ENCODE assay signal across 24 mouse cellular contexts in genomic region chr15:10735948-10736347, GRCm38 (mm10). TPM values are rescaled to one million over a fixed set of nuclear protein-coding genes. Genes with fewer than 3 reads are reported as not detected.
DNase-seq lines count a peak whose midpoint lies in the region; ATAC-seq and TF ChIP-seq lines count a peak whose summit lies in the region.
"Had no signal": no experiment of that assay in that cellular context is flagged by ENCODE, and none has a peak within 500 bp of the region (broad histone marks: within the 10 kb centered on the region; RNA-seq: fewer than 3 reads in every experiment).

No protein-coding gene starts in this region.

- no peak overlapping the region for H3K27ac ChIP-seq in embryonic facial prominence, embryonic 11.5 days (replicated peaks; ENCODE audit: low read depth, low read length)
- no peak overlapping the region for H3K27ac ChIP-seq in embryonic facial prominence, embryonic 10.5 days (replicated peaks)
- H3K27ac ChIP-seq in limb, embryonic 15.5 days = 0 out of 2 replicates have a peak overlapping the region, but pooled peaks have one; percentile 9
- no peak overlapping the region for H3K27ac ChIP-seq in limb, embryonic 10.5 days
- H3K27ac ChIP-seq in embryonic fibroblast, embryonic 13.5 days (ENCODE audit: insufficient read depth, low read length) = peak overlapping the region; percentile 69
- H3K27ac ChIP-seq in liver, embryonic 12.5 days = no peak overlapping the region
- H3K27ac ChIP-seq: forebrain, embryonic 12.5 days; forebrain, embryonic 15.5 days; heart, adult 2 months; heart, embryonic 10.5 days; heart, embryonic 13.5 days; hindbrain, embryonic 12.5 days; hindbrain, embryonic 15.5 days had no signal

- H3K9ac ChIP-seq in embryonic facial prominence, embryonic 11.5 days (replicated peaks; ENCODE audit: low read length) = no peak overlapping the region
- H3K9ac ChIP-seq in limb, embryonic 15.5 days = no peak overlapping the region
- H3K9ac ChIP-seq in liver, embryonic 12.5 days = no peak overlapping the region
- H3K9ac ChIP-seq: forebrain, embryonic 12.5 days; forebrain, embryonic 15.5 days; heart, embryonic 13.5 days; hindbrain, embryonic 12.5 days; hindbrain, embryonic 15.5 days had no signal

- no peaks in the 10 kb centered on the region for H3K27me3 ChIP-seq in embryonic facial prominence, embryonic 11.5 days (ENCODE audit: control insufficient read depth, insufficient read depth, low read length)
- no peaks in the 10 kb centered on the region for H3K27me3 ChIP-seq in embryonic facial prominence, embryonic 10.5 days (replicated peaks; ENCODE audit: low read depth, poor library complexity, severe bottlenecking)
- no peaks in the 10 kb centered on the region for H3K27me3 ChIP-seq in limb, embryonic 15.5 days
- no peaks in the 10 kb centered on the region for H3K27me3 ChIP-seq in limb, embryonic 10.5 days (ENCODE audit: low read depth, poor library complexity, severe bottlenecking)
- no peaks in the 10 kb centered on the region for H3K27me3 ChIP-seq in liver, embryonic 12.5 days (replicated peaks)
- H3K27me3 ChIP-seq: forebrain, embryonic 12.5 days; forebrain, embryonic 15.5 days; hindbrain, embryonic 12.5 days; hindbrain, embryonic 15.5 days had no signal

- no peaks in the 10 kb centered on the region for H3K36me3 ChIP-seq in embryonic facial prominence, embryonic 11.5 days (replicated peaks; ENCODE audit: control insufficient read depth, insufficient read depth, low read depth, low read length)
- H3K36me3 ChIP-seq in embryonic facial prominence, embryonic 10.5 days (replicated peaks) = no peaks in the 10 kb centered on the region
- H3K36me3 ChIP-seq in limb, embryonic 15.5 days = no peaks in the 10 kb centered on the region
- no peaks in the 10 kb centered on the region for H3K36me3 ChIP-seq in limb, embryonic 10.5 days
- no peaks in the 10 kb centered on the region for H3K36me3 ChIP-seq in liver, embryonic 12.5 days
- H3K36me3 ChIP-seq: forebrain, embryonic 12.5 days; forebrain, embryonic 15.5 days; heart, embryonic 10.5 days; heart, embryonic 13.5 days; hindbrain, embryonic 12.5 days; hindbrain, embryonic 15.5 days had no signal

- H3K4me3 ChIP-seq in embryonic facial prominence, embryonic 11.5 days (ENCODE audit: low read depth, low read length) = no peak overlapping the region
- H3K4me3 ChIP-seq in embryonic facial prominence, embryonic 10.5 days = no peak overlapping the region
- H3K4me3 ChIP-seq in limb, embryonic 15.5 days = no peak overlapping the region
- no peak overlapping the region for H3K4me3 ChIP-seq in limb, embryonic 10.5 days
- no peak overlapping the region for H3K4me3 ChIP-seq in embryonic fibroblast, embryonic 13.5 days (ENCODE audit: insufficient read depth, low read length)
- no peak overlapping the region for H3K4me3 ChIP-seq in liver, embryonic 12.5 days
- H3K4me3 ChIP-seq: erythroblast, embryonic 14.5 days; forebrain, embryonic 12.5 days; forebrain, embryonic 15.5 days; heart, adult 2 months; heart, embryonic 10.5 days; heart, embryonic 13.5 days; hindbrain, embryonic 12.5 days; hindbrain, embryonic 15.5 days had no signal

- 69% methylated on average over 4 of the region's 4 CpGs for WGBS in embryonic facial prominence, embryonic 11.5 days
- 84% methylated on average over 4 of the region's 4 CpGs for WGBS in embryonic facial prominence, embryonic 10.5 days
- WGBS in limb, embryonic 15.5 days = 45% methylated on average over 4 of the region's 4 CpGs
- 94% methylated on average over 4 of the region's 4 CpGs for WGBS in limb, embryonic 10.5 days
- 77% methylated on average over 4 of the region's 4 CpGs for WGBS in liver, embryonic 12.5 days (ENCODE audit: insufficient replicate concordance)

- no peak for TF ChIP-seq POLR2A in embryonic fibroblast, embryonic 13.5 days (IDR thresholded peaks at IDR 0.05; ENCODE audit: low read depth, low read length)

- DNase-seq in embryonic facial prominence, embryonic 11.5 days (ENCODE audit: low spot score) = peak; percentile 32
- no peak for DNase-seq in embryonic facial prominence, embryonic 10.5 days (ENCODE audit: low spot score)
- no peak for DNase-seq in limb, embryonic 10.5 days (ENCODE audit: low spot score)
- no peak for DNase-seq in adrenal gland, adult (ENCODE audit: inconsistent age in 2 of 2, low spot score in 1 of 2)
- DNase-seq: adrenal gland, postnatal 10 days; adrenal gland, postnatal 36 days; cerebellum, adult 18-20 months; cerebellum, adult 9-10 months; cerebellum, postnatal 14 days; gastrocnemius, postnatal 25 days; heart, adult 2 months; heart, postnatal 14 days had no signal

- no peaks in the 10 kb centered on the region for H3K9me3 ChIP-seq in embryonic facial prominence, embryonic 11.5 days (replicated peaks; ENCODE audit: control insufficient read depth, low read length)
- H3K9me3 ChIP-seq in embryonic facial prominence, embryonic 10.5 days = no peaks in the 10 kb centered on the region
- H3K9me3 ChIP-seq in limb, embryonic 15.5 days = no peaks in the 10 kb centered on the region
- H3K9me3 ChIP-seq in limb, embryonic 10.5 days (replicated peaks) = no peaks in the 10 kb centered on the region
- no peaks in the 10 kb centered on the region for H3K9me3 ChIP-seq in liver, embryonic 12.5 days (replicated peaks)
- H3K9me3 ChIP-seq: forebrain, embryonic 12.5 days; forebrain, embryonic 15.5 days; heart, embryonic 10.5 days; heart, embryonic 13.5 days; hindbrain, embryonic 12.5 days; hindbrain, embryonic 15.5 days had no signal

- H3K4me1 ChIP-seq in embryonic facial prominence, embryonic 11.5 days (ENCODE audit: control insufficient read depth, insufficient read depth, low read length) = no peaks in the 10 kb centered on the region
- H3K4me1 ChIP-seq in embryonic facial prominence, embryonic 10.5 days = peaks cover 4% of the 10 kb centered on the region; the same call in 1 of the 2 replicates
- H3K4me1 ChIP-seq in limb, embryonic 15.5 days = peaks cover 12% of the 10 kb centered on the region
- 0 out of 2 replicates have a peak, but pooled peaks cover 3% of the 10 kb centered on the region for H3K4me1 ChIP-seq in limb, embryonic 10.5 days
- peaks cover 3% of the 10 kb centered on the region; the same call in 1 of the 2 replicates for H3K4me1 ChIP-seq in embryonic fibroblast, embryonic 13.5 days (ENCODE audit: control insufficient read depth, insufficient read depth, low read length)
- no peaks in the 10 kb centered on the region for H3K4me1 ChIP-seq in liver, embryonic 12.5 days
- H3K4me1 ChIP-seq: forebrain, embryonic 12.5 days; forebrain, embryonic 15.5 days; hindbrain, embryonic 12.5 days; hindbrain, embryonic 15.5 days had no signal

- H3K4me2 ChIP-seq in embryonic facial prominence, embryonic 11.5 days (ENCODE audit: low read depth, low read length) = no peak overlapping the region
- H3K4me2 ChIP-seq in limb, embryonic 15.5 days = no peak overlapping the region
- no peak overlapping the region for H3K4me2 ChIP-seq in liver, embryonic 12.5 days
- H3K4me2 ChIP-seq: forebrain, embryonic 12.5 days; forebrain, embryonic 15.5 days; heart, embryonic 13.5 days; hindbrain, embryonic 12.5 days; hindbrain, embryonic 15.5 days had no signal

- TF ChIP-seq CTCF in embryonic fibroblast, embryonic 13.5 days (IDR thresholded peaks at IDR 0.05; ENCODE audit: borderline replicate concordance, insufficient read depth, low read length) = no peak

- ATAC-seq in embryonic facial prominence, embryonic 11.5 days (replicated peaks; ENCODE audit: insufficient number of reproducible peaks, low FRiP score, low TSS enrichment, low read depth) = no peak
- no peak for ATAC-seq in limb, embryonic 15.5 days (ENCODE audit: insufficient number of reproducible peaks, low FRiP score, low TSS enrichment, low read depth)
- no peak for ATAC-seq in liver, embryonic 12.5 days
- ATAC-seq: activated CD4-positive, CD25-positive, alpha-beta regulatory T cell, adult 4 months; forebrain, embryonic 15.5 days; intestine, postnatal 0 days had no signal

RNA-seq across cellular contexts. Expression of gene Rai14, which starts 21.5 kb away (rescaled TPM):
- polyA plus RNA-seq in embryonic facial prominence, embryonic 11.5 days (2014; fragmentation: Nextera tagmentation; extraction: Ambion mirVana) = 76.4 and 92.0 TPM in 2 replicates
- polyA plus RNA-seq in embryonic facial prominence, embryonic 10.5 days (2016; fragmentation: Nextera tagmentation; extraction: Ambion mirVana) = 73.2 and 75.8 TPM in 2 replicates
- polyA plus RNA-seq in limb, embryonic 15.5 days (2015; fragmentation: Nextera tagmentation; extraction: Ambion mirVana) = 48.2 and 56.9 TPM in 2 replicates
- 50.5 and 64.8 TPM in 2 replicates for polyA plus RNA-seq in limb, embryonic 10.5 days (2016; fragmentation: Nextera tagmentation; extraction: Ambion mirVana)
- polyA plus RNA-seq in embryonic fibroblast, embryonic 13.5 days (2011; ENCODE audit: insufficient read length, low read depth, missing spikeins) = 134 and 136 TPM in 2 replicates
- polyA plus RNA-seq in liver, embryonic 12.5 days (2016; fragmentation: Nextera tagmentation; extraction: Ambion mirVana) = 9.2 and 9.7 TPM in 2 replicates
- polyA plus RNA-seq: erythroblast, embryonic 14.5 days had no signal

Comparison
In these comparisons a context has a peak if more than half of its experiments do, and no peak if none do; other contexts are left out.
1. H3K27ac ChIP-seq: peak in limb, embryonic 15.5 days (single experiment) and embryonic fibroblast, embryonic 13.5 days (single experiment); none in embryonic facial prominence, embryonic 11.5 days (single experiment), embryonic facial prominence, embryonic 10.5 days (single experiment), limb, embryonic 10.5 days (single experiment) and liver, embryonic 12.5 days (single experiment).